Mouse (Mus musculus) left cerebral cortex, postnatal 14 days (tissue): ENCODE results near the gene Ttc7b. TPM values are rescaled to one million over a fixed set of nuclear protein-coding genes. Genes with fewer than 3 reads are reported as not detected.

Experiments used
- DNase-seq, 2 experiments: peaks; one replicate each; pipeline ENCODE4 v3.0.0; 2021 to 2022; ENCODE audit warnings: low spot score in 2 of 2, mixed read lengths in 1 of 2
- intact Hi-C: fragments of 180-260 bp; cut with DNase I; formaldehyde crosslinking; loops from one replicate; pipeline ENCODE4 v1.15.1; 2025
- total RNA-seq, 2 experiments: library from RNA; stranded (reverse); gene quantifications; 2 replicates each; pipeline ENCODE4 v1.2.3; 2021

The Ttc7b gene
- total RNA-seq, 2 experiments from 2014 or later, result 178 to 200 TPM

- DNase-seq, result no peak
- intact Hi-C loops, result no loop called here
Observed at GRCm38 (mm10) chr12:100326732-100327131, 193.9 kb downstream of the Ttc7b start.

DNA sequence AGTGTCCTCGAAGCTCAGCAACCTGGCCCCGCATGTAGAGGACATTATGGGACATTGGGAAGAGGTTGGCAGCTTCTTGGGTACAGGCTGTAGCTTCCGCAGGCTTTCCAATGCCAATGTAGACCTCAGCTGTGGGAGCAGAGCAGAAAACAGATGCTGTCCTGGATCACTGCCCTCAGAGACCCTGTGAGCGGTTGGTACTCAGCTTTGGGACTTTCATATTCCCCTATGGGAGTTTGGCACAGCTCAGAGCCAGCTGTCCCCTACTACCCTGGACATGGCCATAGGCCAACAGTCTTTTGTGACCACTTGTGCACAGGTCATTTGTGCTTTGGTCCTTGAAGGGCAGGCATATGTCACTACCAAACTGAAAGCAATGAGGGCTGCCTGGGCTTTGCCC, 195.0 kb downstream of the Ttc7b start:
- intact Hi-C loops, result no loop called here
- DNase-seq, result no peak

- no peak for DNase-seq
- intact Hi-C loops, result no loop called here
Observed at GRCm38 (mm10) chr12:100325212-100325611, 195.4 kb downstream of the Ttc7b start.

DNA sequence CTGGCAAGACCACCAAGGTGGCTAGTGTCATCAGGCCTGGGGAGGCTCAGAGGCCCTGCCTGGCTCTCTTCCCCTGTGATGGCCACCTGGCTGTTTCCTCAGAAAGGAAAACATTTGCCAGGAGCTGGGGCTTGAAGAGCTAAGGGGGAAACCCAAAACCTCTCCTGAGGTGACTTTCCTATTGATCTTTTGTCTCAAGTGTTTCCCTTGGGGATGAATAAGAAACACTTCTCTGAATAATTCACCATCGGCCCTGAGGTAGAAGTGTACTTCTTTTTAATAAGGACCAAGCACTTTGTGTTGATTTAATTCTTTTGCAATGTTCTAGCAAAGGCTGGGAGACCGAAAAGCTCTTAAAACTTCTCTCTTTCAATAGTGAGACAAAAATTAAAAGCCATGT, 197.0 kb downstream of the Ttc7b start:
- DNase-seq, result no peak
- intact Hi-C loops, result no loop called here

DNA sequence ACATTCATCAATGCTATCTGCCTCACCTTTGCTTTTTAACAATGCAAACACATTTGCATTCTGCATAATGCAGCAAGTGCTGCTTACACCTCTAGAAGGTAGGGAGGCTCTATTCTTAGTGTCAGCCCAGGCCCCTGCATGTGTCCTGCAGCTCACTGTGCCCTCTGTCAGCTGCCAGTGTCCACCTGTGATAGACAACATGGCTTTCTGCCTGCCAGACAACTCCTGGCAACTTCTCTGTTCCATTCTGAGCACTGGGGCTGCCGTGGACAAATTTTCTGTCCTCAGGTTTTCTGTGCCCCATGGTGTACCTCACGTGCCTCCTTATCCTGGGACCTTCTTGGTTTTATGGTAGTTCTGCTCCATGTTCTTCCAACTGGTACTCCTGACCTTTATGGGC, 198.4 kb downstream of the Ttc7b start:
- intact Hi-C loops, result no loop called here
- no peak for DNase-seq

- no peak for DNase-seq
- intact Hi-C loops, result no loop called here
Observed at GRCm38 (mm10) chr12:100321545-100321944, 199.1 kb downstream of the Ttc7b start.

DNA sequence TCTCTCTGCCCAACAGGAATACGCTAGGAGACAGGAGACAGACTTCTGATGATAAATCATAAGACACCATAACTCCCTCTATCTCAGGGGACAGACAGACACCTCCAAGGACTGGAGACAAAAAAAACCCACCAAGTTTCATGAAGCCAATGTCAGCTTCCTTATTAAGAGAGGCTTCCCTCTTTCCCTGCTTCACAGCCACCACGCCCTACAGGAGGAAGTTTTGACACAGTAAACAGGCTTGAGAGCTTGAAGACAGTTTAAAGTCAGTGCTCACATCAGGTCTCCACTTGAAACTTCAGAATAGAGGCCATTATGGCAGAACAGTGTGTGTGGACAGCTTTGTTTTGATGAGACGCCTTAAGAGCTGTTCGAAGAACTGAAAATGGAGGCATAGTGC, 200.9 kb downstream of the Ttc7b start:
- intact Hi-C loops, result loop anchor here (10.0 kb wide), 1 partner anchor 55 kb away; no protein-coding TSS in a partner anchor
- no peak for DNase-seq

DNA sequence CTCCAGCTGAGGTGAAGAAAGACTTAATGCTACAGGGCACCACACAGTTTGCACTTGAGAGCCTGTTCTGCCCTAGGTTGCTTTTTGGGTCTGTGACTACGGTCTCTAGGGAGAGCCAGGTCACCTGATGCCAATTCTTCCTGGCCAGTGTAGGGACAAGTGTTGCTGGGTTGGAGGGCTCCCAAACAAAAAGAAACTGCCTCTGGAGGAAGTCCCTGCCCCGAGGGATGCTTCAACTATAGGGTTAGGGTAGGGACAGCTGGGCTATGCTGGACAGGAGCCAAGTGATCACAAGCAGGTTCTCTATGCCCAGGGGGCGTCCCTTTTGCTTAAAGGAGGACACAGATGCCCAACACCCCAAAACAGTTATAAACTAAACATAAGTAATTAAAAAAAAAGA, 202.7 kb downstream of the Ttc7b start:
- no peak for DNase-seq
- intact Hi-C loops, result loop anchor here (10.0 kb wide), 1 partner anchor 53 kb away; no protein-coding TSS in a partner anchor

DNA sequence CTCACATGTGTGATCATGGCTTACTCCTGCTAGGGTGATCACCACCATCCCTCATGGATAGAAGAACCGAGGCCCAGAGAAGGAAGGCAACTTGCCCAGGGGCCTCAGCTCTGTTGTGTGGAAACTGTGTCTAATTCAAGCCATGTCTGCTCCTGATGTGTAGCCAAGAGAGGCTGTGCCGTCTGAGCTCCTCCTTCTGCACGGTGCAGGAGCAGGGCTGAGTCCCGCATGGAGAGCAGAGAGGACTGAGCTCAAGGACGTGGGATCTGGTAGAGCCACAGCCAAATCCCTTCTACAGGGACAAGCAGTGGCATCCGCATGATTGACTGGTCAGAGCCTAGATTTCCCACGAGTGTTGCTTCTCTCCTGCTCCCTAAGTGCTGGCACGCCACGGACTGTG, 204.5 kb downstream of the Ttc7b start:
- intact Hi-C loops, result loop anchor here (10.0 kb wide), 1 partner anchor 51 kb away; no protein-coding TSS in a partner anchor
- DNase-seq, result peak; percentile 54 to 68

DNA sequence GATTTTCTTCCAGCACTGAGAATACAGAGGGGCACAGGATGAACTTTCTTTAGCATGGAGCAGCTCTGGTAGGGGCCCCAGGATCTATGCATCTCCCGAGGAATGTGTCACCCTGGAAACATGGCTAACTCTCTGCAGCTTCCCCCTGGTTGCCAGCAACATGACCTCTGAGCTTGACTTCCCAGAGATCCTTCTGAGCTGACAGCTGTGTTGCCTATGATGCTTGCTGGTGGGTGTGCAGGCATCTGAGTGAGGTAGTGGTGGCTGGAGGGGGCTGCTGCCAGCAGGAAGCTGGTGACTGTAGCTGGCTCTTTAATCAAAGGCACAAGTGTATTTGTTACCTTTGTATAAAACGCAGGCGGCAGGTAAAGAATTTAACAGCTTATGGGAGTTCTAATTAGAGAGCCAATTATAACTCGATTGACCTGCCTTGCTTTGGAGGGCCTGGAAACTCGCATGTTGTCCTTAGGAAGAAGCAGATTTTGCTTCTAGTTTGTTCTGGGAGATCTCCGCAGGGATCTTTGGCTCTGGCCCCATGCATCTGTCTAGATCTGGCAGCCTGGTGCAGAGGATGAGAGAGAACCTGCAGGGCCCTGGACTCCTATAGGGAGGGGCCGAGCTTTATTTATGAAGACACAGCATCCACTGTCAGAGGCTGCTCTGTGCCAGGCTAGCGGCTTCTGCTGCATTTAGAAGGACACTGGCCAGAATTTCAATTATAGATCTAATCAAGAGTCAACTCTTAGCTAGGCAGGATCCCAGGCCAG, 205.3 kb downstream of the Ttc7b start:
- intact Hi-C loops, result loop anchor here (10.0 kb wide), 1 partner anchor 51 kb away; no protein-coding TSS in a partner anchor
- DNase-seq, result no peak

GRCm38 (mm10) chr12:100313785-100314375, 206.7 kb downstream of the Ttc7b start:
- intact Hi-C loops, result loop anchor here (10.0 kb wide), 1 partner anchor 49 kb away; no protein-coding TSS in a partner anchor
- DNase-seq, result peak; percentile 66 to 76

DNA sequence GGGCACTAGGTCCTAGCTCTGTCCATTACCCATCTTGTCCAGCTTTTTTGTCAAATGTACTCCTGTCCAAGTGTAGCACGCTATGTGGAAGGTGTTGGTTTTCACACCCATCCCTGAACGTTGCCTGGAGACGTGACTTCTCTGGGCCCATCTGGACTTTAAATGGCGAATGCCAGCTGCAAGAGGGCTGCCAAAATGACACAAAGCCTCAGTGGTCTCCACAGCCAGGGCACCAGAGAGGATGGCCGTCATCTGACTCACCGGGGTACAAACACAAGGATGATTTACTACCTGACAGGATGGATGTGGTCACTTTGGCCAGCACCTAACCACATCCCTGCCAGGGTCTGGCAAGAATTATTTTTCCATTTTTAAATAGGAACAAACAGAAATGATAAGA, 207.4 kb downstream of the Ttc7b start:
- intact Hi-C loops, result loop anchor here (10.0 kb wide), 1 partner anchor 48 kb away; no protein-coding TSS in a partner anchor
- no peak for DNase-seq

DNA sequence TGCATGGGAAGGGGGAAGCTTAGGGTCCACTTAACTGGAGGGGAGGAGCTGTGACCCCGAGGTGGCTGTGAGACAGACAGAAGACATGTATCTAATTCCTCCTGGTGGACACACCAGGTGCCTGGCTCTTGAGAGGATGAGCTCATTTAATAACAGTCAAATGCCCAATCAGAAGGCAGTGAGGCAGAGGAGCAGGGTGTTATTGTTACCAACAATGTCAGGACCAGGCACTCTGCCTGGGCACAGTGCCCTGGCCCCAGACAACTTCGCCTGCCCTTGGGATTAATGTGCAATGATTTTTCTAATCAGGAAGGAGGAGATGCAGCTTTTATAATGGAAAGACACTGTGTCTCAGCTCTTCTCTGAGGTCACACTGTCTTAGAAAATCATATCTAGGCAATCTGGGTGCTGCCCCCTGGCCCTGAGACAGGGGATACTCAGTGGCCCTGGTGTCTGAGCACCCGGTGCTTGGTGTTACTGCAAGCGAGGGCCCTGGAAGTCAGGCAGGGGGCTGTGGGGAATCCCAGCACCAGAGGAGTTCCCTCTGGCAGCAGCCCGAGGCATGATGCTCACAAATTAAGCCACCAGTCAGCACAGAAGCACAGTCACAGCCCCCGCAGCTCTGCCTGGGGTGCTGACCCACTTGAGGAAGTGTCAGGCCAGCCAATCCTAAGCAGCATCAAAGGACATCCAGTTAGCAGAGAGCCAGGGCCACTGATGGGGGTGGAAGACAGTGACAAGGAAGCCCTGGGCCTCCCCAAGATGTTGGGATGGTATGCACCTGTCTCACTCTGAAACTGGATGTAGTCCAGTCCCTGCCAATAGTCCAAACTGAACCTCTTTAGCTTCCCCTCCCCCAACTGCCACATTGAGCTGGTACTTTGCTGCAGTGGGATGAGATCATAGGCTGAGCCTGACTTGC, 209.9 kb downstream of the Ttc7b start:
- intact Hi-C loops, result loop anchor here (10.0 kb wide), 1 partner anchor 46 kb away; no protein-coding TSS in a partner anchor
- peak in 1 of 2 experiments; percentile 51 for DNase-seq

DNA sequence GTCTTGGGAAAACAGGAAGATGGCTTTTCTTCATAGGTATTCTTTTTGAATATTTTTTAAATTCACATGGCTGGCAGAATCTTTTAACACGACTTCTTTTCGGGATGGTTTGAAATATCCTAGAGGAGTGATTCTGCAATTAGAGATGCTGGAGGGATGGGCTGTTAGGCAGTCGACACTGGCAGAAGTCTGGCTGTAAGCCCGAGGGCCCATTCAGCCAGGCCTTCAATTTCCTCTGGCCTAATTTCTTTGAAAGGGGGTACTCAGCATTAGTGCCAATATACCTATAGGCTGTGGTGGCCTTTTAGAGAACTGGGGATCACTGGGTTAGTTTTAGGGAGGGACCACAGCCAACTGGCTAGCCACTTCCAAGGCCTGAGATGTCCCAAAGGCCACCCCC, 211.4 kb downstream of the Ttc7b start:
- intact Hi-C loops, result no loop called here
- DNase-seq, result no peak

- no peak for DNase-seq
- intact Hi-C loops, result no loop called here
Observed at GRCm38 (mm10) chr12:100307501-100308260, 212.9 kb downstream of the Ttc7b start.

DNA sequence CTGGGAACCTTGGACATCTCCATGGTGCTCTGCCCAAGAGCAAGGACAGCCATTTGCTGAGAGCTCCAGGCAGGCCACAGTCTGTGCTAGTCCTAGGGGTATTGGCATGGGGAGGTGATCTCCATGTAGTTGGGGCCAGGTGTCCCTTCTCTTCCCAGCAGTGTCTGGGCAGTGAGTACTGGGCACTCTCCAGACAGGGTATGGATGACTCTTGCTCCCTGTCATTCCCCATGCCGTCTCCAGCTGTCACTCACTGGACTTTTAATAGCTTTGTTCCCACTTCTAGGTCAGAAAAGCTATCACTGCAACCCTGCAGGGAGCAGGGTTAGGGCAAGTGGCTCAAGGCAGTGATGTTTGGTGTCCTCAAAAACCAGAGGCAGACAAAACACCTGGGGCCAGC, 214.3 kb downstream of the Ttc7b start:
- no peak for DNase-seq
- intact Hi-C loops, result no loop called here

- intact Hi-C loops, result no loop called here
- DNase-seq, result no peak
Observed at GRCm38 (mm10) chr12:100305051-100305673, 215.5 kb downstream of the Ttc7b start.

GRCm38 (mm10) chr12:100304280-100304679, 216.3 kb downstream of the Ttc7b start:
- intact Hi-C loops, result no loop called here
- DNase-seq, result no peak

GRCm38 (mm10) chr12:100303141-100303540, 217.5 kb downstream of the Ttc7b start:
- intact Hi-C loops, result no loop called here
- peak; percentile 42 to 61 for DNase-seq
